Mouse (Mus musculus) midbrain, embryonic 15.5 days (tissue): Measurements from ENCODE around the gene Xpnpep2. TPM values are rescaled to one million over a fixed set of nuclear protein-coding genes. Genes with fewer than 3 reads are reported as not detected.

Experiments used
- ATAC-seq: fragments of 200-750 bp; cut with Nextera tagmentation; replicated peaks from 2 replicates; pipeline ENCODE4 v1.8.0; 2017; ENCODE audit warnings: moderate TSS enrichment
- H3K27ac ChIP-seq: fragments of 300-500 bp; sonication (generic); 2 replicates; pipeline ENCODE4 v1.5.1; 2015; ENCODE audit warnings: mild to moderate bottlenecking, inconsistent platforms
- H3K27me3 ChIP-seq: fragments of 300-500 bp; sonication (generic); replicated peaks from 2 replicates; pipeline ENCODE4 v1.6.1; 2015; ENCODE audit warnings: inconsistent platforms
- H3K36me3 ChIP-seq: fragments of 300-500 bp; sonication (generic); replicated peaks from 2 replicates; pipeline ENCODE4 v1.6.1; 2015; ENCODE audit warnings: inconsistent platforms
- H3K4me1 ChIP-seq: fragments of 300-500 bp; sonication (generic); 2 replicates; pipeline ENCODE4 v1.6.1; 2015; ENCODE audit warnings: inconsistent platforms
- H3K4me2 ChIP-seq: fragments of 300-500 bp; sonication (generic); 2 replicates; pipeline ENCODE4 v1.6.1; 2015; ENCODE audit warnings: inconsistent platforms, mild to moderate bottlenecking, moderate library complexity
- H3K4me3 ChIP-seq: fragments of 300-500 bp; sonication (generic); 2 replicates; pipeline ENCODE4 v1.5.1; 2015; ENCODE audit warnings: mild to moderate bottlenecking, inconsistent platforms
- H3K9ac ChIP-seq: fragments of 300-500 bp; sonication (generic); 2 replicates; pipeline ENCODE4 v1.6.1; 2015; ENCODE audit warnings: mild to moderate bottlenecking, inconsistent platforms
- H3K9me3 ChIP-seq: fragments of 300-500 bp; sonication (generic); 2 replicates; pipeline ENCODE4 v1.6.1; 2016; ENCODE audit warnings: inconsistent platforms
- WGBS: fragments of 180-500 bp; shearing (Covaris S2); methylation state at CpG from one replicate; pipeline ENCODE4 v1.1.7; 2015; ENCODE audit warnings: mixed read lengths; 5-methylcytosine and 5-hydroxymethylcytosine counted together
- polyA plus RNA-seq: library from polyadenylated mRNA; unstranded; fragments of >200 nt; fragmentation: Nextera tagmentation; extraction: Ambion mirVana; gene quantifications from 2 replicates; pipeline ENCODE4 v1.2.1, GENCODE M21; 2015

The Xpnpep2 gene
- polyA plus RNA-seq, 1 experiment from 2014 or later, result 0.65 TPM

- WGBS, result 79% methylated on average over 8 of the region's 8 CpGs
- Histone ChIP-seq H3K9me3 (no peaks in the 10 kb centered on the region), H3K36me3 (no peaks in the 10 kb centered on the region), H3K4me2 (no peak overlapping the region), H3K4me3 (no peak overlapping the region), H3K27ac (no peak overlapping the region), H3K9ac (no peak overlapping the region), H3K4me1 (no peaks in the 10 kb centered on the region), H3K27me3 (no peaks in the 10 kb centered on the region)
- no peak for ATAC-seq
Observed at GRCm38 (mm10) chrX:48096580-48096979, 11.9 kb upstream of the Xpnpep2 start.

- H3K27me3 ChIP-seq, result no peaks in the 10 kb centered on the region
- no peak overlapping the region for H3K4me3 ChIP-seq
- H3K36me3 ChIP-seq, result no peaks in the 10 kb centered on the region
- no peak overlapping the region for H3K27ac ChIP-seq
- H3K4me1 ChIP-seq, result no peaks in the 10 kb centered on the region
- ATAC-seq, result no peak
- 84% methylated on average over 9 of the region's 9 CpGs for WGBS
- H3K4me2 ChIP-seq, result no peak overlapping the region
- no peak overlapping the region for H3K9ac ChIP-seq
- H3K9me3 ChIP-seq, result no peaks in the 10 kb centered on the region
Observed at GRCm38 (mm10) chrX:48098470-48099129, 9.9 kb upstream of the Xpnpep2 start.

DNA sequence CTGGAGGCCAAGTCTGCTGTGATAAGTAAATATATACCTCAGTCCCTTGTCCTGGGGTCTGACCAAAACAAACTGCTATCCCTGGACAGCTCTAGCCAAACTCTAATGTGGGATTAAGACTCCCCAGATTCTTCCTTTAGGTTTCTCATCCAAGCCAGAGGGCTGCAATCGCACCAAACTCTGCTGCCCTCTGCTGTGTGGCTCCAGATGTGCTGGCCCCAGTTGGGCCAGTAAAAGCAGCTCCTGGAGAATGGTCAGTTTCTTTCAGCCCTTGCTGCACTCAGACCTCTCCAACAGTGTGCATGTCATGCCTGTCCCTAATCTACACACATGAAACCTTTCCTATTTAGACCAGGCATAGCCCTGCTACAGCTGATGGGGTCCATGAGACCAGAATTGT is 8.7 kb upstream of the Xpnpep2 start:
- ATAC-seq, result no peak
- WGBS, result 29% methylated on average over 1 of the region's 1 CpGs
- Histone ChIP-seq H3K4me1 (no peaks in the 10 kb centered on the region), H3K36me3 (no peaks in the 10 kb centered on the region), H3K27me3 (no peaks in the 10 kb centered on the region), H3K9ac (no peak overlapping the region), H3K27ac (no peak overlapping the region), H3K4me2 (no peak overlapping the region), H3K4me3 (no peak overlapping the region), H3K9me3 (no peaks in the 10 kb centered on the region)

GRCm38 (mm10) chrX:48103256-48103655 is 5.3 kb upstream of the Xpnpep2 start:
- Histone ChIP-seq H3K9me3 (no peaks in the 10 kb centered on the region), H3K4me2 (no peak overlapping the region), H3K4me3 (no peak overlapping the region), H3K9ac (no peak overlapping the region), H3K36me3 (no peaks in the 10 kb centered on the region), H3K27me3 (no peaks in the 10 kb centered on the region), H3K27ac (no peak overlapping the region), H3K4me1 (no peaks in the 10 kb centered on the region)
- no peak for ATAC-seq
- WGBS, result 68% methylated on average over 3 of the region's 3 CpGs

DNA sequence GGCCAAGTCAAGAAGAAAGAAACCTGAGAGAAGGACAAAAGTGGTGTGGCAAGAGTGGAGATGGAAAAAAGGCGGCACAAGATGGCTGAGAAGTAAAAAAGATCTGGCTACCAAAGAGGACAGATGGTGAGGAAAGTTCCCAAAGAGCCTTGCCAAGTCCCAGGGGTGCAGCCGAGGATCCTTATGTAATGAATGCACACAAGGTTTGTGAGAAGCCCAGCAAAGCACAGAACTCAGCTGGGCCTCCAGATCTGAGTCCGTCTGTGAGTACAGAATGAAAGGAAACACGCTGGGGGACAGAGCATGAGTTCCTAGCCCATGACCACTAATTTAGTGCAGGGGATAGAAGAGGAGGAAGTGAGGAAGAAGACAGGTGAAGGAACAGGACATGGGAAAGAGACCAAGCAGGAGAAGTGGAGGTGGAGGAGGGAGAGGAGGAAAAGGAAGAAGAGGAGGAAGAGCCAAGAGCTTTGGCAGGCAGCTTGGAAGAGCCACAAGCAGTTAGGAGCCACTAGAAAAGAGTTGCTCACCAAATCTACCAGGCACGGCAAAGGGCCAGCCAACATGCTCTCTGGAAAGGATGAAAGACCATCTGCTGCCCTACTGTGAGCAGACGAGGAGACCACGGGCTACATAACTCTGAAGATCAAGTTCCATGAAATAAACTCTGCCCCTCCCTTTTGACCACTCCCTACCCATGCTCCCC is 3.6 kb upstream of the Xpnpep2 start:
- Histone ChIP-seq H3K27me3 (no peaks in the 10 kb centered on the region), H3K9ac (no peak overlapping the region), H3K9me3 (no peaks in the 10 kb centered on the region), H3K4me2 (no peak overlapping the region), H3K27ac (no peak overlapping the region), H3K4me3 (no peak overlapping the region), H3K4me1 (no peaks in the 10 kb centered on the region), H3K36me3 (no peaks in the 10 kb centered on the region)
- WGBS, result 80% methylated on average over 7 of the region's 7 CpGs
- ATAC-seq, result no peak

GRCm38 (mm10) chrX:48106226-48106625 is 2.3 kb upstream of the Xpnpep2 start:
- no peak for ATAC-seq
- Histone ChIP-seq H3K9ac (no peak overlapping the region), H3K4me2 (no peak overlapping the region), H3K4me3 (no peak overlapping the region), H3K4me1 (no peaks in the 10 kb centered on the region), H3K36me3 (no peaks in the 10 kb centered on the region), H3K27ac (no peak overlapping the region), H3K27me3 (no peaks in the 10 kb centered on the region), H3K9me3 (no peaks in the 10 kb centered on the region)
- 85% methylated on average over 3 of the region's 3 CpGs for WGBS

DNA sequence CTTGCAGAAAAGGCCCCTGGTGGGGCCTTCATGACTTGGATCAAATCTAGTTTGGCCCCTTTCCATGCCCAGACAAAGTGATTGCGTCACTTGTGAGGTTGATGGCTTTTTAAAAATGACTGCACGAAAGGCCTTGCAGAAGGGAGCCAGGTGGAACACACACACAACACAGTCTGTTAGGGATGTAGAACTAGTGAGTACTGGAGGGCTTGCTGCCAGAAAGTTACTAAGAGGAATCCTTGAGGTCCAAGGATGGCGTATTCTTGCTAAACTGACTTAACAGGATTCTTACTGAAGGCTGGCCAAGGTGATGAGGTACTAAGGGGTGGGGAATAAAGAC is 761 bp downstream of the Xpnpep2 start:
- Histone ChIP-seq H3K27me3 (no peaks in the 10 kb centered on the region), H3K4me1 (no peaks in the 10 kb centered on the region), H3K4me3 (no peak overlapping the region), H3K4me2 (no peak overlapping the region), H3K36me3 (no peaks in the 10 kb centered on the region), H3K9me3 (no peaks in the 10 kb centered on the region), H3K27ac (no peak overlapping the region), H3K9ac (no peak overlapping the region)
- 89% methylated on average over 3 of the region's 3 CpGs for WGBS
- no peak for ATAC-seq

DNA sequence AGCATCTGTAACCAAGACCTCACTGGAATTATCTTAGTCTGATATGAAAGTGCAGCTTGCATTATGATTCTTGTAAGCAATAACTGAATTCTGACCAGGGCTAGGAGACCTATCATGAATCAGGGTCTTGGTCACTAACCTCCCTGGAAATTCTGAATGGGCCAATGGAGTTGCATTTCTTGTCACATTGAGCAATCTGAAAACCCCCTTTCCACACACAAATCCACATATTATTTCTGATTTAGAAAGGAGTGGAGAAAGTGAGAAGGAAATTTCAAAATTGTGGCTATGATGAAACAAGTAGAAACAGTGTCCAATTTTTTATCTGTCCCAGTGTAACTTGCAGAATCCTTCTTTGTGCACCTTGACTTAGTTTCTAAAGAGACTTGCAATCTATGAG is 10.8 kb downstream of the Xpnpep2 start:
- ATAC-seq, result no peak
- Histone ChIP-seq H3K4me2 (no peak overlapping the region), H3K9ac (no peak overlapping the region), H3K27me3 (no peaks in the 10 kb centered on the region), H3K4me3 (no peak overlapping the region), H3K27ac (no peak overlapping the region), H3K9me3 (no peaks in the 10 kb centered on the region), H3K36me3 (no peaks in the 10 kb centered on the region), H3K4me1 (no peaks in the 10 kb centered on the region)

GRCm38 (mm10) chrX:48124132-48125071 is 15.9 kb downstream of the Xpnpep2 start:
- no peak for ATAC-seq
- Histone ChIP-seq H3K27me3 (no peaks in the 10 kb centered on the region), H3K4me3 (no peak overlapping the region), H3K9me3 (no peaks in the 10 kb centered on the region), H3K9ac (no peak overlapping the region), H3K4me2 (peak overlapping the region; percentile 16; the same call in 1 of the 2 replicates), H3K4me1 (no peaks in the 10 kb centered on the region), H3K36me3 (no peaks in the 10 kb centered on the region), H3K27ac (no peak overlapping the region)
- WGBS, result 31% methylated on average over 17 of the region's 17 CpGs

DNA sequence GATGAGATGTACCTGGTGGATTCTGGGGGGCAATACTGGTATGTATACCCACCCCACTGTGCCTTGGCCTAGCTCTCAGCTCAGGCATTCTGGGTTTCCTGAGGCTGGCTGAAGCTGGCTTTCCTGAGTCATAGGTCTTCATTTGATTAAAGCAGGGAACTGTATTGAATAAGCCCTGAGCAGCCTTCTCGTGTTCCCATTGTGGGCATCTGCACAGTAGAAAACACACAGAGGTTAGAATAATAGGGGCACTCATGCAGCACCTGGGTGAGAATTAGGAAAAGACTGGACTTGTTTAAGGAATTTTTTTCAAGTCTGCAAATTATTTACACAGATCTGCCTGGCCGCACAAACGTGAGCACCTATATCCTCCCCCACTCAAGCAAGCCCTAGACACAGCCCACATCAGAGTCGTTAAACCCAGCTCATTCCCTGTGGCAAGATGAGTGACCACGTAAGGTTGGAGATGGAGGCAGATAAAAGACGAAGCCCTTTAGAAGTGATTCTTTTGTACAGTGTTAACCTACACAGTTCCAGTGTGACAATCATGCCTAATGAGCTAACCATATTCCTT is 18.5 kb downstream of the Xpnpep2 start:
- H3K27ac ChIP-seq, result no peak overlapping the region
- no peak for ATAC-seq
- 61% methylated on average over 6 of the region's 6 CpGs for WGBS

GRCm38 (mm10) chrX:48127502-48128218 is 19.1 kb downstream of the Xpnpep2 start:
- Histone ChIP-seq H3K36me3 (no peaks in the 10 kb centered on the region), H3K9me3 (no peaks in the 10 kb centered on the region), H3K4me3 (no peak overlapping the region), H3K4me1 (no peaks in the 10 kb centered on the region), H3K4me2 (no peak overlapping the region), H3K27me3 (no peaks in the 10 kb centered on the region), H3K9ac (no peak overlapping the region), H3K27ac (no peak overlapping the region)
- WGBS, result 87% methylated on average over 6 of the region's 6 CpGs
- ATAC-seq, result no peak

More for the DNA sequence above, 18.5 kb downstream of the Xpnpep2 start:
- Histone ChIP-seq H3K4me2 (no peak overlapping the region), H3K27me3 (no peaks in the 10 kb centered on the region), H3K4me1 (no peaks in the 10 kb centered on the region), H3K36me3 (no peaks in the 10 kb centered on the region), H3K9ac (no peak overlapping the region), H3K9me3 (no peaks in the 10 kb centered on the region), H3K4me3 (no peak overlapping the region)

DNA sequence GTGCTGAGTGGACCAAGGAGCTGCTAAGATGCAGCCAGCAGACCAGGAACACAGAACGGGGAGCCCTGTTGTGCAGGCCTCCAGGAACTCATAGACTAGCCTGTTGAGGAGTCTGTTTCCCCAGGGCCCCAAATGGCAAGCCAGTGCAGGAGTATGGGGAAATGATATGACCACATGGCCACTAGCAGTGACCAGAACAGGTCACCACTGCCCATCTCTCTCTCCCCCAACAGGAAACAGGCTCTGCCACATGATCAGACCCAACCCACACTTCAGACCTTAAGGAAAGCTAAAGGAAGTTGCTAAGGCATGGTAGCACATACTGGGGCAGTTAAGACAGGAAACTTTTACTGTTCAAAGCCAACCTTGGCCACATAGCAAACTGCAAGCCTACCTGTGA is 20.6 kb downstream of the Xpnpep2 start:
- Histone ChIP-seq H3K4me2 (no peak overlapping the region), H3K4me1 (no peaks in the 10 kb centered on the region), H3K9me3 (no peaks in the 10 kb centered on the region), H3K27ac (no peak overlapping the region), H3K4me3 (no peak overlapping the region), H3K27me3 (no peaks in the 10 kb centered on the region), H3K9ac (no peak overlapping the region), H3K36me3 (no peaks in the 10 kb centered on the region)
- WGBS, result 75% methylated on average over 1 of the region's 1 CpGs
- no peak for ATAC-seq
